Mouse (Mus musculus) urinary bladder, postnatal 36 days (tissue): Measurements from ENCODE around the gene Large1.
"Not testable (repeated sequence)": the region's sequence is repeated elsewhere in the genome, so short reads cannot be mapped to it uniquely, and the experiment has no call there.

Source experiments
- DNase-seq, 2 experiments: peaks; one replicate each; pipeline ENCODE4 v3.0.0; 2022; ENCODE audit warnings: low spot score in 2 of 2, mixed read lengths in 1 of 2

The Large1 gene

DNA sequence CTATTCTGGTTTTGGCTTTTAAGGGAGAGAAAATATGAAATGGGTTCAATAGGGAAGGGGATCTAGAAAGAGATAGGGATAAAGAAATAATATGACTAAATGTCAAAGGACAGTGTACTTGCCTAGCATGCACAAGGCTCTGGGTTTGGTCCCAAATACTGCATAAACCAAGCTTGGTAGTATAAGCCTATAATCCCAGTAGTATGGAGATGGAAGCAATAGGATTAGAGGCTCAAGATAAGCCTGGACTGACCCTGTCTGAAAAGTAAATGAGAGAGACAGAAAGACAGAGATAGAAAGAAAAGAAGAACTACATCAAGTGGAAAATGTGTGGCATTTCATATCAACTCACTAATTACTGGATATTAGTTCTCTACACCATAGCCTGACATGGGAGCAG lies 180.7 kb downstream of the Large1 start:
- DNase-seq, result no peak

DNA sequence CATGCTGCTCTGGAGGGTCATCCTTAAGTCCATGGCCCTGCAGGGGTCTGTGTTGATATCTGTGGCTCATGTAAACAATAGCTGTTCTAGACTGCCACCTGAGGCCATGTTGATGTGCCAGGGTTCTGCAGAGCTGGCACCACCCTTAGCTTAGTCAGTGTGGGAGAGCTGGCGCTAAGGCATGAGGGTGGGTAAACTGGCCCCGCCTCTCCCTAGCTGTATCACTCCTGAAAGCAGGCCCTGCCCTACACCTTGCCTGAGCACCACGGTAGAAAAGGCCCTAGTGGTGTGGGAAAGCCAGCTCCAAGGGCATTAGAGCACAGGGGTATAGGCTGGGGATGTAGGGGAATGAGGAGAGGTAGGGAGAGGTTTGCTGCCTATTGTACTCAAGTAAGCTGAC lies 191.3 kb downstream of the Large1 start:
- peak; percentile 2 to 9 for DNase-seq

- no peak for DNase-seq
These were observed 191.8 kb downstream of the Large1 start for GRCm38 (mm10) chr8:73161564-73161963.

DNA sequence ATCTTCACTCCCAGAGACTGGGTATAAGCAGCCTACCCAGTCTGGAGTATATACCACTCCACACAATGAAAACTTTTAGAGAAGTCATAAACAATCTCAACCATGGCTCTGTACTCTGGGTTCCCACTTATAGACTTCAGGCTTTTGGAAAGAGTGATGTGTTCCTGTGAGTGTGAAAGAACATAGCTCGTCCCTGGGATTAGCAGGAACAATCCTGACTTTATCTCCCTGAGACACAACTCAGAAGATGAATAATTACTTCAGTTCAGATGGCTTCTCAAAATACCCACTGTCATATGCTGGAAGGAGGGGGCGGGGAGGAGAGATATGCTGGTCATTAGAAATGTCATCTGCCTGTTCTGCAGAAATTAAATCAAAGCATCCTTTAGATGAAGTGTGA lies 192.4 kb downstream of the Large1 start:
- no peak for DNase-seq

- no peak for DNase-seq
These were observed 206.1 kb downstream of the Large1 start for GRCm38 (mm10) chr8:73147236-73147635.

DNA sequence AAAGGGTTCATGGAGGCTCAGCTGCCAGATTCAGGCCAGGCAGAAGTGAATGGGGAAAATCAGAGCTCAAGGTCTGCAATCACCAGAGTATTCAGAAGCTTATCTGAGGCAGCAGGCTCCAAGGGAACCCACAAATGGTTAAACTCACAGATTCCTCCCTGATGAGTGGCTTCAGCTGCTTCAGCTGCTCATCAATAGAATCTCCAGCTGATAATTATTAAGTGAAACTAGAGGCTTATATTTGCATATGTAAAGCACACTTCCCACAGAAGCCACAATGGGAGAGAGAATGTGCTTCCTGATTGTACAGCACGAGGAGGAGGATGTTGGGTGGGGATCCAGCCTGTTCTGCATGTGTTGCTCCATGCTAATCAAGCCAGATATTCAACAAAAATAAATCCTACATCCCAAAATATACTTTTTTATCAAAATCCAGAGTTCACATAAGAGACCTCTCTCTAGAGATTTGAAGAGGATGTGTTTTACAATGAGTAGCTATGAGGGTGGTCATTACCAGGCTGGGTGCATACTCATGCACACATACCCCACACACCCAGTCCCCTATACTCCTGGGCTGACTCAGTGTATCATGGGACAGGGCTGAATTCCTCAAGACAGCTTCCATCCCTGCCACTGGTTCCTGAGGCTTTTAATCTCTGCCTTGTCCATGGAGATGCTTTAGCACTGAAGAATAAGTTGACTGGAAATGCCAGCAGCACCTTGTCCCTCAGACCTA lies 210.5 kb downstream of the Large1 start:
- DNase-seq, result no peak

DNA sequence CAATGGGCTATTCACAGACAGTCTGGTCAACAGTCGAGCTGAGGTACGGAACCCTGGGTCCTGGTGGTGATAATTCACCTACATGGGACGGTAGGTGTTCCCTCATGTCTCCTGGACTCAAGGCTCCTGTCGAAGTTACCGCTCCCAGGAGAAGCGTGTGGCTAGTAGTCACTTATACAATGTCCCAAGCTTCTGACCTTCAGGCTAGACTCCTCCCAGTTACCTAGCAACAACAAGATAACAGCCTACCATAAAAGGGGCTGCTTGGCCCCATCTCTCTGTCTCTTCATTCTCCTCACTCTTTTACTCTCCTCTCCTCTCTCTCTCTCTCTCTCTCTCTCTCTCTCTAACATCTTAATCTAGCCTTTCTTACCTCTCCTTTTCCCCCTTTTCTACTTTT lies 217.9 kb downstream of the Large1 start:
- no peak for DNase-seq

GRCm38 (mm10) chr8:73132080-73132479 lies 221.3 kb downstream of the Large1 start:
- DNase-seq, result no peak

DNA sequence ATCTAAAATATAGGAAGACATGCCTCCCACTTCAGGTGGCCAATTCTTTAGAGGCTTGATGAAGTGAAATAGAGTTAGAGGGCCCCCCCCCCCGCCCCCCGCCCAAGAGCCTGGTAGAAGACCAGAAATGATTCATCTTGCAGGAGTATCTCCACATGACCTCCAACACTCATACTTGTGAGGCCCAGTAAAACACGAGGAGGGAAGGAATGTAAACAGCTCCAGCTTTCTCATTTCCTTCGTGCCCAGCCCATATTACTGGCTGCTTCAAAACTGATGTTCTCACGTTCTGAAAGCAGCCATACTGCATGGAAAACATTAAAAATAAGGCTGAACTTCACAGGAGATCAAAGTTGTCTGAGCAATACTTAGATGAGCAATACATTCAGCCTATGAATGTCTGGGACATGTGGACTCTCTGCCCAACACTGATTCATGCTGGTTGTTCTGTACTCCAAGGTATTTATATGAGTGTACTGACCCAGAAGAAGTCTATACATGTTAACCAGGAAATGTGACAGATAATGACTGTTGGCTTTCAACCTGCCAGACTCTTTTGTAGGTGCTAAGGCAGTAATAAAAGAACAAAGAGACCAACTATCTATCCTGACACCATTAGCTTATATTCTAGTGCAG lies 229.4 kb downstream of the Large1 start:
- DNase-seq, result no peak

DNA sequence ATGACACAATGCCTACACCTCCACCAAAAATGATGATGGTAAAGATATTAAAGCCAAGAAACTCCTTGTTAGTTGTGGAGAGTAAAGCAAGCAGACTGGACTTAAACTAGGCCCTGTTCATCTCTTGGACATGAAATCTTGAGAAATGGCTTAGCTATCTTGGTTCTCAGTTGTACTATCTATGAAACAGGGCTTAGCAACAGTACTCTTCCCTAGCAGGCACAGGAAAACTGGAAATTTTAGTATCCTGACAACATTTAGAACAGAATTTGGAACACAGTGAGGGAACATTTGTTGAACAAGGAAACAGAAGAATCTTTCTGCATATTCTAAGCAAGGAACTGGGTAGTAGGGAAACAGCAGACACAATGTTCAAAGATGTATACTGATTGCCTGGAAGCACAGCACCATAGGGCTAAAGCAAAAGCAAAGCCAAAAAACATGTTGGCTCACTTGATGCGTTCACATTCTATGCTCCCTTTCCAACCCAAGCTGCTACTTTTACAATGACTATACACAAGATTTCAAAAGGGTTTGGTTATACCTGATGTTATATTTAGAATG lies 240.9 kb downstream of the Large1 start:
- no peak for DNase-seq

GRCm38 (mm10) chr8:73104089-73104488 lies 249.3 kb downstream of the Large1 start:
- no peak for DNase-seq

- DNase-seq, result no peak
These were observed 252.3 kb downstream of the Large1 start for GRCm38 (mm10) chr8:73101069-73101468.

DNA sequence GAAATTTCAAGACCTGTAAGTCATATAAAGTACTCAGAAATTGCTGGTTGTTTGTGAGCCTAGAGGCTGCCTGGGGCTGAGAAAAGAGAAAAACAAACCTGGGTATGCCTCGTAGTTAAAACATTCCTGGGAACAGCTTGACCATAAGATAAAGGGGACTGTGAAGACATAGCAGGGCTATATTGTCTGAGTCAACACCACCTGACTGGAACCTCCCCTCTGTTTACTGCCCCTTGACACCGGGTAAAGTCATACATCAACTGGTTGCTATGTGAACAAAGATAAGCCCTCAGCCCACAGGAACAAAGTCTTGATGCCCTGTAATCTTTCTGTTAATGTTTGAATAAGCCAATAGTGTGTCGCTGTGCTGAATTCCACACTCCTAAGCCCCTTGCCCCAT lies 252.7 kb downstream of the Large1 start:
- not testable (repeated sequence) for DNase-seq

DNA sequence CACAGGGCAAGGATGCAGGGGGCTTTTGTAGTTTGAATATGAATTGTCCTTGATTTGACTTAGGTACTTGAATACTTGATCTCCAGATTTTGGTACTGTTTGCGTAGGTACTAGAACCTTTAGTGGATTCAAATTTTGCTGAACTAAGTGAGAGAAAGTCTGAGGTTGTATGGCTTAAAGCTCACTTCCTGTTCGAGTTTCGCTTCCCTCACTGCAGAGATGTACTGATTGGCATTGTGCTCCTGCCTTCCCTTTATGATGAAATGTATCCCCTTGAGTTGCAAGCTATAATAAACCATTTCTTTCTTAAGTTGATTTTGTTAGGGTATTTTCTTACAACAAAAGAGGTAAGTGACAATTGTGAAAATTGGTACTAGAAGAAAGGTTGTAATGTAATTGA lies 253.8 kb downstream of the Large1 start:
- DNase-seq, result no peak

DNA sequence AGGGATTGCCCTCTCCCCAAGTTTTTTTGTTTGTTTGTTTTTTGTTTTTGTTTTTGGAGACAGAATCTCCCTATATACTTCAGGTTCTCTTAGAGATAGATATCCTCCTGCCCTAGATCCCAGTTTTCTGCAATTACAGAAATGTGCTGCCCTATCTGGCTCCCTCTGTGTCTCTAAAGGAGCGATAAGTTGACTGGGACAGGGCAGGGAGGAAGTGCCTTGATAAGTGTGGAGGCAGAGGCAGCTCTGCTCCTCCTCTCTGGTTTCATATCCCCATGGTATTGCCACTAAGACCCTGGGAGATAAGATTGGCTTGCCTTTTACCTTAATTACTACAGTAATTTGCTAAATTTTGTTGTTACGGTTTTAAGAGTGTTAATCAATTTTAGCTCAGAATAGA lies 256.4 kb downstream of the Large1 start:
- no peak for DNase-seq

- not testable (repeated sequence) for DNase-seq
These were observed 275.6 kb downstream of the Large1 start for GRCm38 (mm10) chr8:73077746-73078145.

- DNase-seq, result no peak
These were observed 291.9 kb downstream of the Large1 start for GRCm38 (mm10) chr8:73061410-73061809.

GRCm38 (mm10) chr8:73054726-73055125 lies 298.6 kb downstream of the Large1 start:
- DNase-seq, result no peak

DNA sequence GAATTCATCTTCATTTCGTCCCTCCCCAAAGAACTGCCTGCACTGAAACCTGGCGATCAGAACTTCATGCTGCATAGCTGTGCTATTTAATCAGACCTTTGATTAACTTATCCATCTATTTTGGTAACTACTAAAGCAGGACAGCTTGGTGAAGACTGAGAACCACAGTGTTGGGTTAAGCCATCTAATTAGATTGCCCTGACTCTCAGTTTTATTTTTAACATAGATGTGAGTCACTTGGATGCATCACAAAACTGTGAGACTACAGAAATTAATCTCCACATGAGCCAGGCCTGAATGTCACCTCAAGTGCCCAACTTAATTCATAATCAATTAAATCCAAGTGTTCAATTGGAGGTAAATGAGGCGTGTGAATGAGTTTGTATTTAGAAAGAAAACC lies 299.5 kb downstream of the Large1 start:
- no peak for DNase-seq

DNA sequence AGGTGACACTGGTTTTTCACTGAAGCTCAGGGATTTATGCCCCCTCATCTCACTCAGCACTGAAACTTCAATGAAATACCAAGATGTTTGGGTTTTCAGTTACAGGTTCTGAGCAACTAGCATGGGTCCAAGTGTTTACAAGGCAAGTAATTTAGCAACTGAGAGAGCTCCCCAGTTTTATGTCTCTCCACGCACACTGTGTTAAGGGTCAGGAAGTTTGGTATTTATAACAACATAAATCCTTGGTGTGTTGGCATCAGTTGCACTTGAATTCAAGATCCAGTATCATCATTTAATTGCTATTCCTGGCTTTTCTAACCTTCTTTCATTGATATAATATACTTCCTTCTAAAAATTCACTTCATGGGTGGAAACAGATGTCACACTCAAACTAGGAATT lies 300.9 kb downstream of the Large1 start:
- DNase-seq, result no peak

DNA sequence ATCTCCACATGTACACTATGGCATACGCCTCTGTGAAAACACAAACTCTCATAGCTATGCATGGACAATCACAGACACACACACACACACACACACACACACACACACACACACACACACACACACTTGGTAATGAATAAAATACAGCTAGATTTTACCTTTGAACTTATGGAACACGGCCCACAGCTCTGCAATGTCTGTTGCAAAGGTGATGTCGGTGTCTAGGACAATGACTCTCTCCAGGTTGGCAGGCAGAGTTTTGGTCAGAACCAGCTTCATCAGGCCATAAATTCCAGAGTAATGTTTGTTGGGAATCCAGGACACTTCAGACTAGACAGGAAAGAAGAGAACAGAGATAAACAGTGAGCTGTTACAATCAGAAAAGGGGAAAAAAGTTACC lies 305.2 kb downstream of the Large1 start:
- DNase-seq, result no peak

- DNase-seq, result no peak
These were observed 323.6 kb downstream of the Large1 start for GRCm38 (mm10) chr8:73029787-73030186.

DNA sequence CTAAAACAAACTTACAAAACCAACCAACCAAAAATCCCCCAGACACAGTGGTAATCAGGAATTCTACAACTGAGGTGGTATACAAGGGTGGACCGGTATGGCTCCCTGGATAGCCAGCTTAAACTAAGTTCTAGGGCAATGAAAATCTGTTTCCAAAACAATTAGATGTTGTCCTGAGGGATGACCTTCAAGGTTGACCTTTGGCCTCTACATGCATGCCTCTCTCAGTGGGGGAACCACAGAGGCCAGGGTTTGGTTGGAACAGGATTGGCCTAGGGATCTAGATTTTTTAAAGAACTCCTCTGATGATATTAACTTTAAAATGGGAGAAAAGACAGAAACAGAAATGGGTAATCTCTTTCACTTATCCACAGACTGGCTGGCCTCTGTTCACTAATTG lies 335.1 kb downstream of the Large1 start:
- no peak for DNase-seq
